Mouse (Mus musculus) ZHBTc4 (cell line): ENCODE measurements around the gene Scgb2b2.

Experiments used
- DNase-seq: peaks from one replicate; pipeline ENCODE4 v3.0.0-alpha.2; 2011; ENCODE audit warnings: low read depth, low spot score

Gene Scgb2b2

DNA sequence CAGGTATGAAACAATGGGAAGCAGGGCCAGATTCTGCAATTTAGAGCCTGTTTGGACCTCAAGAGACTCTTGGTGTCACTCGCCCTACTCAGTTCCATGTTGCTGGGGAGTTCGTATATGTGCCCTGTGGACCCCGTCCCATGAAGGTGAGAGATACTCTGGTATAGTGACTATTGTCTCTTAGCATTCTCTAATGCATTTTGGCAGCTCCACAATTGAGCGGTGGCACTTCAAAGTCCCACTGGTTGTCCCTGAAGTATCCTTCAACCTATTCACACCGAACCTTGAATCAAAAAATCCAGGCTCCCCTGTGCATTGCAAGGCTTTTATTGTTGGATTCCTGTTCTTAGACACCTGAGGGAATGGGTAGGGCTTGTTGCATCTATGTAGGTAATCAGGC lies at the start of gene Scgb2b2:
TSS of gene Scgb2b2 (plus strand) at position 301 of the 400 bp plus-strand sequence.
- no peak for DNase-seq

DNA sequence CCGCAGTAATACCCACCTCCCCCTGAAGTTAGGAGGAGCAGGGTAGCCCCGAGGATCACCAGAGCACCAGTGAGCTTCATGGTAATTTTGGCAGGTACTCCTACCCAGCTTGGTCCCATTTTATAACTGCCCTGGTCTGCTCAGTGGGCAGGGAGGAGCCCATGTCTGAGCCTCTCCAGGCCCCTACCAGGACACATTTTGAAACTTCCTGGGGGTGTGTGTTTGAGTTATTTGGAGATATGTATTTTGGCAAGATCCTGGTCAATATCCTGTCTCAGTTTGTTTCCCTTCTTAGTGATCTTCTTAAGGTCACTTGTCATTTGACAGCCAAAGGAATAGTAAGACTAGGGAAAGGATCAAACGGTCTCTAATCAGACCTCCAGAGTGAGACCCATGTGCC lies 1.4 kb downstream of the Scgb2b2 start, which contains the start of gene Scgb1b2:
TSS of gene Scgb1b2 (minus strand) at position 101 of the 400 bp plus-strand sequence.
- no peak for DNase-seq
